Mouse (Mus musculus) cerebellum, adult 2 months (tissue): ENCODE measurements around the gene 2900026A02Rik.

Source experiments
- CTCF ChIP-seq: fragments of 200-500 bp; IDR thresholded peaks from 2 replicates; pipeline ENCODE4 v1.5.1; 2011; ENCODE audit warnings: low read depth, mild to moderate bottlenecking, control low read depth, low read length, moderate library complexity, borderline replicate concordance; ENCODE audit not compliant: insufficient read depth
- POLR2A ChIP-seq: fragments of 200-500 bp; IDR thresholded peaks from 2 replicates; pipeline ENCODE4 v1.6.1; 2011; ENCODE audit warnings: low read length, control low read depth, borderline replicate concordance; ENCODE audit not compliant: insufficient read depth

GRCm38 (mm10) chr5:113174916-113175692 lies 45.9 kb downstream of the 2900026A02Rik start:
- TF ChIP-seq CTCF (peak; percentile 59), POLR2A (no peak)
